Mouse (Mus musculus) thymus, adult 2 months (tissue): Measurements from ENCODE around the gene Capn11. TPM values are rescaled to one million over a fixed set of nuclear protein-coding genes. Genes with fewer than 3 reads are reported as not detected.

Experiments used
- DNase-seq: peaks from one replicate; pipeline ENCODE4 v3.0.0; 2021
- H3K27ac ChIP-seq: fragments of 200-500 bp; 2 replicates; pipeline ENCODE4 v1.5.1; 2012; ENCODE audit warnings: low read length, control low read depth; ENCODE audit not compliant: control insufficient read depth, insufficient read depth
- H3K27me3 ChIP-seq: fragments of 200-500 bp; 2 replicates; pipeline ENCODE4 v1.6.1; 2012; ENCODE audit warnings: mild to moderate bottlenecking, low read length, moderate library complexity, mixed read lengths; ENCODE audit not compliant: control insufficient read depth, insufficient read depth
- H3K36me3 ChIP-seq: fragments of 200-500 bp; 2 replicates; pipeline ENCODE4 v1.6.1; 2012; ENCODE audit warnings: mild to moderate bottlenecking, low read length, moderate library complexity; ENCODE audit not compliant: control insufficient read depth, insufficient read depth
- H3K4me1 ChIP-seq: fragments of 200-500 bp; replicated peaks from 2 replicates; pipeline ENCODE4 v1.6.1; 2012; ENCODE audit warnings: low read length; ENCODE audit not compliant: control insufficient read depth, insufficient read depth
- H3K4me3 ChIP-seq: fragments of 200-500 bp; 2 replicates; pipeline ENCODE4 v1.5.1; 2012; ENCODE audit warnings: mild to moderate bottlenecking, low read length, control low read depth, moderate library complexity; ENCODE audit not compliant: control insufficient read depth, insufficient read depth
- CTCF ChIP-seq: fragments of 200-500 bp; IDR thresholded peaks from 2 replicates; pipeline ENCODE4 v1.5.1; 2012; ENCODE audit warnings: mild to moderate bottlenecking, control low read depth, low read length, moderate library complexity, borderline replicate concordance; ENCODE audit not compliant: control insufficient read depth, poor library complexity, insufficient read depth; ENCODE audit errors: extremely low read depth
- POLR2A ChIP-seq: fragments of 200-500 bp; IDR thresholded peaks from 2 replicates; pipeline ENCODE4 v1.6.1; 2012; ENCODE audit warnings: mild to moderate bottlenecking, low read length, control low read depth, moderate library complexity; ENCODE audit not compliant: control insufficient read depth, poor library complexity, insufficient read depth; ENCODE audit errors: extremely low read depth
- WGBS: fragments of 180-500 bp; shearing (Covaris S2); methylation state at CpG from one replicate; pipeline ENCODE4 v1.1.7; 2018; 5-methylcytosine and 5-hydroxymethylcytosine counted together
- polyA plus RNA-seq: library from polyadenylated mRNA; depleted of rRNA; stranded (reverse); fragments of >200 nt; gene quantifications from 2 replicates; pipeline ENCODE4 v1.2.3, GENCODE M21; 2012

Capn11 gene
- polyA plus RNA-seq, 1 experiment, result 0.09 TPM

GRCm38 (mm10) chr17:45700496-45701235 lies 41.5 kb upstream of the Capn11 start:
- Histone ChIP-seq H3K27ac (no peak overlapping the region), H3K4me3 (no peak overlapping the region), H3K27me3 (no peaks in the 10 kb centered on the region), H3K4me1 (peaks cover 6% of the 10 kb centered on the region), H3K36me3 (peaks cover 4% of the 10 kb centered on the region; the same call in 1 of the 2 replicates)
- no peak for TF ChIP-seq CTCF
- TF ChIP-seq POLR2A, result no peak
- no peak for DNase-seq
- 97% methylated on average over 11 of the region's 16 CpGs for WGBS

- peaks cover 12% of the 10 kb centered on the region for H3K4me1 ChIP-seq
These were observed 40.1 kb upstream of the Capn11 start for GRCm38 (mm10) chr17:45699039-45699740.

GRCm38 (mm10) chr17:45698368-45698767 lies 39.2 kb upstream of the Capn11 start:
- Histone ChIP-seq H3K4me3 (no peak overlapping the region), H3K36me3 (peaks cover 4% of the 10 kb centered on the region; the same call in 1 of the 2 replicates), H3K27me3 (no peaks in the 10 kb centered on the region), H3K4me1 (peaks cover 10% of the 10 kb centered on the region), H3K27ac (no peak overlapping the region)
- WGBS, result 96% methylated on average over 6 of the region's 6 CpGs
- no peak for DNase-seq
- TF ChIP-seq POLR2A (no peak), CTCF (no peak)

More at GRCm38 (mm10) chr17:45699039-45699740, 40.1 kb upstream of the Capn11 start:
- WGBS, result 93% methylated on average over 3 of the region's 3 CpGs
- Histone ChIP-seq H3K27ac (no peak overlapping the region), H3K4me3 (no peak overlapping the region), H3K36me3 (peaks cover 4% of the 10 kb centered on the region; the same call in 1 of the 2 replicates), H3K27me3 (no peaks in the 10 kb centered on the region)
- TF ChIP-seq POLR2A (no peak), CTCF (no peak)
- no peak for DNase-seq

GRCm38 (mm10) chr17:45696981-45697380 lies 37.9 kb upstream of the Capn11 start:
- WGBS, result 98% methylated on average over 9 of the region's 9 CpGs
- peaks cover 11% of the 10 kb centered on the region; the same call in 1 of the 2 replicates for H3K4me1 ChIP-seq
- H3K27ac ChIP-seq, result no peak overlapping the region

GRCm38 (mm10) chr17:45695227-45696120 lies 36.3 kb upstream of the Capn11 start:
- Histone ChIP-seq H3K4me1 (peaks cover 11% of the 10 kb centered on the region; the same call in 1 of the 2 replicates), H3K4me3 (no peak overlapping the region), H3K27me3 (no peaks in the 10 kb centered on the region), H3K36me3 (peaks cover 4% of the 10 kb centered on the region; the same call in 1 of the 2 replicates), H3K27ac (no peak overlapping the region)
- 46% methylated on average over 23 of the region's 23 CpGs for WGBS
- DNase-seq, result no peak
- no peak for TF ChIP-seq CTCF
- TF ChIP-seq POLR2A, result no peak

More at GRCm38 (mm10) chr17:45696981-45697380, 37.9 kb upstream of the Capn11 start:
- no peak overlapping the region for H3K4me3 ChIP-seq
- H3K36me3 ChIP-seq, result peaks cover 4% of the 10 kb centered on the region; the same call in 1 of the 2 replicates
- no peaks in the 10 kb centered on the region for H3K27me3 ChIP-seq
- DNase-seq, result no peak
- TF ChIP-seq POLR2A, result no peak
- no peak for TF ChIP-seq CTCF

- Histone ChIP-seq H3K27me3 (no peaks in the 10 kb centered on the region), H3K36me3 (peaks cover 4% of the 10 kb centered on the region; the same call in 1 of the 2 replicates), H3K4me1 (peaks cover 11% of the 10 kb centered on the region; the same call in 1 of the 2 replicates), H3K27ac (no peak overlapping the region), H3K4me3 (no peak overlapping the region)
- no peak for DNase-seq
- 93% methylated on average over 18 of the region's 18 CpGs for WGBS
- no peak for TF ChIP-seq POLR2A
- TF ChIP-seq CTCF, result no peak
These were observed 34.9 kb upstream of the Capn11 start for GRCm38 (mm10) chr17:45693812-45694565.
